Mouse (Mus musculus): ENCODE results near the gene Pemt. TPM values are rescaled to one million over a fixed set of nuclear protein-coding genes. Genes with fewer than 3 reads are reported as not detected.

The Pemt gene
- polyA plus RNA-seq (2014; fragmentation: Illumina TruSeq; extraction: RNeasy Lipid Tissue Mini Kit (QIAGEN cat#74804); ENCODE audit: low read depth, low replicate concordance), result 28.9 TPM

GRCm38 (mm10) chr11:60046058-60046735 is at the start of gene Pemt:
Pemt (minus strand) TSS chr11:60046489.

DNA sequence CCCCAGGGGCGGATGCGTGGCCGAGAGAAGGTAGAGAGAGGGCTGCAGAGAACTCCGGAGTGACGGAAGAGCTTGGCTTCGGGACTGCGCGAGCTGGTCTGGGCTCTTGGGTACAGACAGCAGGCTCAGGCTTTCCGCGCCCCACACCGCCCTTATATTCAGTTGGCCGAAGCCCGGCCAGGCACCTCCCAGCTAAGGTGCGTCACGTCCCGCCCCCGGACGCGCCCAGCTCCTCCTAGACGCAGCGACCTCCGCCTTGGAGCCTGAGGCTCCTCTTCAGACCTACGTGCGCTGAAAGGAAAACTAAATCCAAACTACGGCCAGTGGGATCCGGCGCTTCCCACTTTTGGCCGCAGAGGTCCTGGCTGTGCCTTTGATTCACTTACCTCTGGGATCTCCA is 81.5 kb downstream of the Pemt start, which contains the start of gene Rasd1:
Gene Rasd1, minus strand, starts transcription at position 127 of the 400 bp plus-strand sequence.

GRCm38 (mm10) chr11:59947752-59948400 is 98.4 kb downstream of the Pemt start, which contains the start of gene Med9:
Med9 (plus strand) TSS chr11:59948206.

Other genes starting within 250 kb of the Pemt start
- 3.4 TPM for gene Flcn, start 236.5 kb downstream of the Pemt start, polyA plus RNA-seq (2014; fragmentation: Illumina TruSeq; extraction: RNeasy Lipid Tissue Mini Kit (QIAGEN cat#74804); ENCODE audit: low read depth, low replicate concordance)
- gene Nt5m, start 207.0 kb downstream of the Pemt start, polyA plus RNA-seq (2014; fragmentation: Illumina TruSeq; extraction: RNeasy Lipid Tissue Mini Kit (QIAGEN cat#74804); ENCODE audit: low read depth, low replicate concordance), result 3.4 TPM
- 90.0 TPM for gene Cops3, start 206.7 kb downstream of the Pemt start, polyA plus RNA-seq (2014; fragmentation: Illumina TruSeq; extraction: RNeasy Lipid Tissue Mini Kit (QIAGEN cat#74804); ENCODE audit: low read depth, low replicate concordance)
- 2.4 TPM for gene Med9, start 98.3 kb downstream of the Pemt start, polyA plus RNA-seq (2014; fragmentation: Illumina TruSeq; extraction: RNeasy Lipid Tissue Mini Kit (QIAGEN cat#74804); ENCODE audit: low read depth, low replicate concordance)
- not detected for gene Rasd1, start 81.5 kb downstream of the Pemt start, polyA plus RNA-seq (2014; fragmentation: Illumina TruSeq; extraction: RNeasy Lipid Tissue Mini Kit (QIAGEN cat#74804); ENCODE audit: low read depth, low replicate concordance)
- gene Rai1, start 58.5 kb upstream of the Pemt start, polyA plus RNA-seq (2014; fragmentation: Illumina TruSeq; extraction: RNeasy Lipid Tissue Mini Kit (QIAGEN cat#74804); ENCODE audit: low read depth, low replicate concordance), result 0.93 TPM
- 8.4 TPM for gene Srebf1, start 176.1 kb upstream of the Pemt start, polyA plus RNA-seq (2014; fragmentation: Illumina TruSeq; extraction: RNeasy Lipid Tissue Mini Kit (QIAGEN cat#74804); ENCODE audit: low read depth, low replicate concordance)